Mouse (Mus musculus): ENCODE data around the gene Ing2. TPM values are rescaled to one million over a fixed set of nuclear protein-coding genes. Genes with fewer than 3 reads are reported as not detected.
A peak's percentile ranks its signal among the peaks of the same experiment; 100 is the strongest.

The Ing2 gene
- polyA plus RNA-seq, 1 experiment, result 5.4 TPM

GRCm38 (mm10) chr8:47695431-47696105 is 20.2 kb upstream of the Ing2 start:
- Histone ChIP-seq H3K9me3 (peaks cover 22% of the 10 kb centered on the region), H3K27me3 (replicated peaks) (no peaks in the 10 kb centered on the region), H3K36me3 (replicated peaks; ENCODE audit: low read length) (no peaks in the 10 kb centered on the region), H3K4me1 (peaks cover 17% of the 10 kb centered on the region), H3K4me3 (replicated peaks) (no peak overlapping the region)
- no peak for TF ChIP-seq FLI1 (IDR thresholded peaks at IDR 0.05; ENCODE audit: low read length)
- TF ChIP-seq GATA1 (IDR thresholded peaks at IDR 0.05; ENCODE audit: borderline replicate concordance, low read length), result no peak

DNA sequence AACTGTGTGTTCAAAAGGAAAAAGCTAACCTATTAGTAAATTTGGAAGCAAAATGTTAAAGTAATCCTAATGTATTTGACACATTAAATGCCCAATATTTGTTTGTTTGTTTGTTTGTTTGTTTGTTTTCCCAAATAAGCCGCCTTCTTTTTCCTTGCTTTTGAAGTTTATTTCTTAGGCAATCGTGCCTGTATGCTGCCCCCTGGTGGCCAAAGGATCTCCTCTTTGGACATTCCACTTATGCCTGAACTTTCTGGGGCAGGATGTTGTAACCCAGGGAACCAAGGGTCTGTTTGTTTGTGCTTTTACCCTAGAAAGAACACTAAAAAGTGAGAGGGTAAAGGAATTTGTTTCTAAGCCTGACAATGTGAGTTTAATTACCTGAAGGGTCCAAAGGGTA is 17.8 kb upstream of the Ing2 start:
- Histone ChIP-seq H3K27me3 (replicated peaks) (no peaks in the 10 kb centered on the region), H3K36me3 (replicated peaks; ENCODE audit: low read length) (peaks cover 5% of the 10 kb centered on the region)
- no peak for TF ChIP-seq GATA1 (IDR thresholded peaks at IDR 0.05; ENCODE audit: borderline replicate concordance, low read length)
- no peak for TF ChIP-seq FLI1 (IDR thresholded peaks at IDR 0.05; ENCODE audit: low read length)

DNA sequence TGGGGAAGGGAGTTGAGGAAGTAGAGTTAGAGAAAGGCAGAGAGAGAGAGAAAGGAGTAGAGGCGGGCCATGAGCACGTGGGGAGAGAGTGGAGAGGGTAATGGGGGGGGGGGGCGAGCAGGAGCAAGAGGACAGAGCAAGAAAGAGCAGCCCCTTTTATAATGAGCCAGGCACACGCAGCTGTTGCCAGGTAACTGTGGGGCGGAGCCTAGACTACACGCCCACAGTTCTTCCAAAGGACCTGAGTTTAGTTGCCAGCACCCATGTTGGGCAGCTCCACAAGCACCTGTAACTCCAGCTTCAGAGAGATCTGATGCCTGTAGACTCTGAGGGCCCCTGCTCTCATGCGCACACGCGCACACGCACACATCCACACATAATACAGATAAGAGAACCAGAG is 16.5 kb upstream of the Ing2 start:
- Histone ChIP-seq H3K36me3 (replicated peaks; ENCODE audit: low read length) (peaks cover 5% of the 10 kb centered on the region), H3K9me3 (peaks cover 11% of the 10 kb centered on the region), H3K4me1 (peaks cover 32% of the 10 kb centered on the region), H3K27me3 (replicated peaks) (no peaks in the 10 kb centered on the region), H3K4me3 (replicated peaks) (no peak overlapping the region)
- no peak for TF ChIP-seq FLI1 (IDR thresholded peaks at IDR 0.05; ENCODE audit: low read length)
- no peak for TF ChIP-seq GATA1 (IDR thresholded peaks at IDR 0.05; ENCODE audit: borderline replicate concordance, low read length)

More for the DNA sequence above, 17.8 kb upstream of the Ing2 start:
- Histone ChIP-seq H3K4me3 (replicated peaks) (no peak overlapping the region), H3K4me1 (peaks cover 29% of the 10 kb centered on the region), H3K9me3 (peaks cover 23% of the 10 kb centered on the region)

- H3K27me3 ChIP-seq (replicated peaks), result no peaks in the 10 kb centered on the region
- H3K4me1 ChIP-seq, result peaks cover 36% of the 10 kb centered on the region
- TF ChIP-seq GATA1 (IDR thresholded peaks at IDR 0.05; ENCODE audit: borderline replicate concordance, low read length) (no peak), FLI1 (IDR thresholded peaks at IDR 0.05; ENCODE audit: low read length) (no peak)
- H3K36me3 ChIP-seq (replicated peaks; ENCODE audit: low read length), result peaks cover 5% of the 10 kb centered on the region
- H3K4me3 ChIP-seq (replicated peaks), result no peak overlapping the region
- peaks cover 7% of the 10 kb centered on the region for H3K9me3 ChIP-seq
Measured at GRCm38 (mm10) chr8:47691303-47691702, 15.9 kb upstream of the Ing2 start.

DNA sequence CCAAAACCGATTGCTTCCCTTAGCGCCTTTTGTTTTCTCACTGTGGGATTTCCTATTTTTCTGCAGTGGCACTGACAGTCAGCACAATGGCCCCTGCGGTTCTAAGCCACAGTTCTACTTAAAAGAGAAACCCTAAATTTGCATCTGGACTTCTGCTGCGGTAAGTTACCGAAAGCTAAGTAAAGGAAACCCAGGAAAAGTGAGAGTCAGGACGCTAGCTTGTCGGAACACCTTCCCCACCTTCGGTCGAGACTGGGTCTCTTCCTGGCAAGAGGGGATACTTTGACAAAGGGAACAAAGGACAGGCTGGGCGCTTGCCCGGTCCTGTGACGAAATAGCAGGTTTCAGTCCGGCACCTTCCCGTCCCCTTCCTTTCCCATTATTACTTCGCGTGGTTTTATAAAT is 15.3 kb upstream of the Ing2 start:
- no peak for TF ChIP-seq FLI1 (IDR thresholded peaks at IDR 0.05; ENCODE audit: low read length)
- TF ChIP-seq GATA1 (IDR thresholded peaks at IDR 0.05; ENCODE audit: borderline replicate concordance, low read length), result no peak
- Histone ChIP-seq H3K27me3 (replicated peaks) (no peaks in the 10 kb centered on the region), H3K9me3 (peaks cover 6% of the 10 kb centered on the region), H3K4me3 (replicated peaks) (peak overlapping the region; percentile 12), H3K36me3 (replicated peaks; ENCODE audit: low read length) (peaks cover 5% of the 10 kb centered on the region), H3K4me1 (peaks cover 41% of the 10 kb centered on the region)

GRCm38 (mm10) chr8:47689704-47690326 is 14.5 kb upstream of the Ing2 start:
- H3K4me3 ChIP-seq (replicated peaks), result peak overlapping the region; percentile 21
- H3K4me1 ChIP-seq, result peaks cover 47% of the 10 kb centered on the region
- peaks cover 5% of the 10 kb centered on the region for H3K36me3 ChIP-seq (replicated peaks; ENCODE audit: low read length)
- TF ChIP-seq GATA1 (IDR thresholded peaks at IDR 0.05; ENCODE audit: borderline replicate concordance, low read length), result no peak
- no peak for TF ChIP-seq FLI1 (IDR thresholded peaks at IDR 0.05; ENCODE audit: low read length)
- H3K9me3 ChIP-seq, result peaks cover 6% of the 10 kb centered on the region
- no peaks in the 10 kb centered on the region for H3K27me3 ChIP-seq (replicated peaks)

- H3K36me3 ChIP-seq (replicated peaks; ENCODE audit: low read length), result peaks cover 23% of the 10 kb centered on the region
- H3K4me1 ChIP-seq, result peaks cover 71% of the 10 kb centered on the region
- H3K9me3 ChIP-seq, result peaks cover 1% of the 10 kb centered on the region
- peak overlapping the region; percentile 90 for H3K4me3 ChIP-seq (replicated peaks)
- TF ChIP-seq FLI1 (IDR thresholded peaks at IDR 0.05; ENCODE audit: low read length) (no peak), GATA1 (IDR thresholded peaks at IDR 0.05; ENCODE audit: borderline replicate concordance, low read length) (no peak)
- H3K27me3 ChIP-seq (replicated peaks), result no peaks in the 10 kb centered on the region
Measured at GRCm38 (mm10) chr8:47684441-47684840, 9.1 kb upstream of the Ing2 start.

GRCm38 (mm10) chr8:47683994-47684393 is 8.6 kb upstream of the Ing2 start:
- Histone ChIP-seq H3K9me3 (no peaks in the 10 kb centered on the region), H3K4me1 (peaks cover 67% of the 10 kb centered on the region), H3K36me3 (replicated peaks; ENCODE audit: low read length) (peaks cover 27% of the 10 kb centered on the region), H3K27me3 (replicated peaks) (no peaks in the 10 kb centered on the region), H3K4me3 (replicated peaks) (peak overlapping the region; percentile 90)
- TF ChIP-seq FLI1 (IDR thresholded peaks at IDR 0.05; ENCODE audit: low read length) (no peak), GATA1 (IDR thresholded peaks at IDR 0.05; ENCODE audit: borderline replicate concordance, low read length) (no peak)

GRCm38 (mm10) chr8:47680306-47680705 is 5.0 kb upstream of the Ing2 start:
- Histone ChIP-seq H3K27me3 (replicated peaks) (no peaks in the 10 kb centered on the region), H3K36me3 (replicated peaks; ENCODE audit: low read length) (peaks cover 33% of the 10 kb centered on the region), H3K9me3 (no peaks in the 10 kb centered on the region), H3K4me3 (replicated peaks) (no peak overlapping the region), H3K4me1 (peaks cover 73% of the 10 kb centered on the region)
- TF ChIP-seq GATA1 (IDR thresholded peaks at IDR 0.05; ENCODE audit: borderline replicate concordance, low read length) (no peak), FLI1 (IDR thresholded peaks at IDR 0.05; ENCODE audit: low read length) (no peak)

GRCm38 (mm10) chr8:47679603-47680002 is 4.2 kb upstream of the Ing2 start:
- H3K27me3 ChIP-seq (replicated peaks), result no peaks in the 10 kb centered on the region
- no peak overlapping the region for H3K4me3 ChIP-seq (replicated peaks)
- no peak for TF ChIP-seq GATA1 (IDR thresholded peaks at IDR 0.05; ENCODE audit: borderline replicate concordance, low read length)
- TF ChIP-seq FLI1 (IDR thresholded peaks at IDR 0.05; ENCODE audit: low read length), result no peak
- H3K4me1 ChIP-seq, result peaks cover 66% of the 10 kb centered on the region
- no peaks in the 10 kb centered on the region for H3K9me3 ChIP-seq
- H3K36me3 ChIP-seq (replicated peaks; ENCODE audit: low read length), result peaks cover 33% of the 10 kb centered on the region

Measured in megakaryocyte, embryonic 14.5 days (primary cell).